Mouse (Mus musculus) forebrain, postnatal 0 days (tissue): Measurements from ENCODE around the gene Slc41a2. TPM values are rescaled to one million over a fixed set of nuclear protein-coding genes. Genes with fewer than 3 reads are reported as not detected.

Experiments used
- ATAC-seq: fragments of 200-750 bp; cut with Nextera tagmentation; 2 replicates; pipeline ENCODE4 v1.8.0; 2017; ENCODE audit warnings: mild to moderate bottlenecking, moderate library complexity
- DNase-seq: peaks from one replicate; pipeline ENCODE4 v3.0.0-alpha.2; 2015
- H3K27ac ChIP-seq: fragments of 300-500 bp; sonication (generic); 2 replicates; pipeline ENCODE4 v1.5.1; 2014; ENCODE audit warnings: low read depth, mild to moderate bottlenecking, antibody characterized with exemption, low read length, moderate library complexity, mixed read lengths
- H3K27me3 ChIP-seq: fragments of 300-500 bp; sonication (generic); 2 replicates; pipeline ENCODE4 v1.6.1; 2014; ENCODE audit warnings: mild to moderate bottlenecking, low read length, mixed read lengths; ENCODE audit not compliant: insufficient read depth
- H3K36me3 ChIP-seq: fragments of 300-500 bp; sonication (generic); 2 replicates; pipeline ENCODE4 v1.6.1; 2014; ENCODE audit warnings: mild to moderate bottlenecking, moderate library complexity; ENCODE audit not compliant: insufficient read depth
- H3K4me1 ChIP-seq: fragments of 300-500 bp; sonication (generic); 2 replicates; pipeline ENCODE4 v1.6.1; 2014; ENCODE audit warnings: antibody characterized with exemption; ENCODE audit not compliant: insufficient read depth
- H3K4me2 ChIP-seq: fragments of 300-500 bp; sonication (generic); 2 replicates; pipeline ENCODE4 v1.6.1; 2014; ENCODE audit warnings: low read depth, mild to moderate bottlenecking, moderate library complexity
- H3K4me3 ChIP-seq: fragments of 300-500 bp; sonication (generic); 2 replicates; pipeline ENCODE4 v1.5.1; 2014; ENCODE audit warnings: low read depth, low read length, mixed read lengths
- H3K9ac ChIP-seq: fragments of 300-500 bp; sonication (generic); 2 replicates; pipeline ENCODE4 v1.6.1; 2014; ENCODE audit warnings: mild to moderate bottlenecking
- H3K9me3 ChIP-seq: fragments of 300-500 bp; sonication (generic); 2 replicates; pipeline ENCODE4 v1.6.1; 2016; ENCODE audit warnings: low read length
- CTCF ChIP-seq: sonication (generic); IDR thresholded peaks from 2 replicates; pipeline ENCODE4 v1.5.1; 2016; ENCODE audit warnings: antibody characterized with exemption, control low read depth, low read depth
- WGBS: fragments of 180-500 bp; shearing (Covaris S2); extraction: QIAGEN DNeasy Blood & Tissue Kit; methylation state at CpG from one replicate; pipeline ENCODE4 v1.1.7; 2014; 5-methylcytosine and 5-hydroxymethylcytosine counted together
- polyA plus RNA-seq: library from polyadenylated mRNA; unstranded; fragments of >200 nt; fragmentation: Nextera tagmentation; extraction: Ambion mirVana; gene quantifications from 2 replicates; pipeline ENCODE4 v1.2.1, GENCODE M21; 2015
- total RNA-seq: library from RNA; depleted of rRNA; stranded (reverse); fragments of >200 nt; gene quantifications from 2 replicates; pipeline ENCODE4 v1.2.3, GENCODE M21; 2014; rRNA removed

Gene Slc41a2
- total and polyA plus RNA-seq, 2 experiments from 2014 or later, result 10.1 to 23.8 TPM

DNA sequence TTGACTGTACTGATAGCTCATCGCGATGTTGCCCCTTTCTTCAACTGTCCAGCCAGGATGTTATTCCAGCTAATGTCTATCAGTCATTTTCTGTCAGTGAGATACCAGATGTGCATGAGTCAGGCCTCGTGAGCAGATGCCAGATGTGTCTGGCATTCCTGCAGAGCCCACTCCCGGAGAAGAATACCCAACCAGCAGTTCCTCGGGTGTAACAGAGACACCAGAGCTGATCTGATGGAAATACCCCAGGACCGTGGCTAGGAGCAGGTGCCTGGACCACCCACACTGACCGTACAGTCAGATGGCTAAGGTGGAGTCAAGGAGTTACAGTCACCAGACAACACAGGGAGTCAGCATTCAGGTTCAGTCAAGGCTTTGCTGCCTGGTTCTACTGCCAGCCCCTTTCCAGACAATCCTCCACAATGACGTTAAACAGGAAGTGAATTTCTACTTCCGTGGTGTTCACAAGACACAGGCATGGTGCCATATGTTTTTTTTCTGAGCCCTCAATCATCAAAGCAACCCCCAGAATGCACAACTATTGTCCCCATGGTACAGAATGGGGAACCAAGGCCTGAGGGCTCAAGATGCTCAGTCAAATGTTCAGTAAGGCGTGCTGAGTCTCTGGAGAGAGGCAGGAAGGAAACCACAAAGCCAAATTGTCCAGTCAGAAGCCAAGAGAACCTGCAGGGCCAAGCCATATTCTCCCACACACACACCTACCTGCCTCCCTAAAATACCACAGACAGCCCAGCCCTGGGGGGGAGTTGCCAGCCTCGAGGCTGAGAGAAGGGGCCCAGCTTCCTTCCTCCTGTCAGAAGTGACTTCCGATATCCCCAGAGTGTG, 153.8 kb downstream of the Slc41a2 start:
- Histone ChIP-seq H3K4me2 (no peak overlapping the region), H3K4me1 (peaks cover 10% of the 10 kb centered on the region; the same call in 1 of the 2 replicates), H3K4me3 (no peak overlapping the region), H3K9me3 (no peaks in the 10 kb centered on the region), H3K27me3 (no peaks in the 10 kb centered on the region), H3K36me3 (no peaks in the 10 kb centered on the region), H3K9ac (no peak overlapping the region), H3K27ac (peak overlapping the region; percentile 35; the same call in 1 of the 2 replicates)
- no peak for TF ChIP-seq CTCF
- 71% methylated on average over 12 of the region's 12 CpGs for WGBS
- ATAC-seq (no peak), DNase-seq (no peak)

DNA sequence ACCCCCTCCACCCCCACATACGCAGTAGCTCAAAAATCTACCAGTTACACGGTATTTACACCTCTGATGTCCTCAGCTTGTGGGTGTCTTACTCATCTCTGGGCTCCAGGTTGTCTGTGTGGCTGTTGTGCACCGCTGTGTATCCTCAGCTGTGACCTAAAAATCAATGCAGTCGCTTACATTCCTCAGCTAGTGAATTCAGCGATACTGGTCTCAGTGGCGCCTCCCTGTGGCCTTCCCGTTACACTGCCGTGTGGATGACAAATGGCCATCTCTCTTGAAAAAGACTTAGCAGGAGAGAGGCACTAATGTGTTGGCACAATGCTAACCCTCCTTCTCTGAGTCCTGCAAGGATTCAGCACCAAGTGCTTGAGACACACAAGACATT, 155.1 kb downstream of the Slc41a2 start:
- peak; percentile 82 for DNase-seq
- 23% methylated on average over 8 of the region's 8 CpGs for WGBS

DNA sequence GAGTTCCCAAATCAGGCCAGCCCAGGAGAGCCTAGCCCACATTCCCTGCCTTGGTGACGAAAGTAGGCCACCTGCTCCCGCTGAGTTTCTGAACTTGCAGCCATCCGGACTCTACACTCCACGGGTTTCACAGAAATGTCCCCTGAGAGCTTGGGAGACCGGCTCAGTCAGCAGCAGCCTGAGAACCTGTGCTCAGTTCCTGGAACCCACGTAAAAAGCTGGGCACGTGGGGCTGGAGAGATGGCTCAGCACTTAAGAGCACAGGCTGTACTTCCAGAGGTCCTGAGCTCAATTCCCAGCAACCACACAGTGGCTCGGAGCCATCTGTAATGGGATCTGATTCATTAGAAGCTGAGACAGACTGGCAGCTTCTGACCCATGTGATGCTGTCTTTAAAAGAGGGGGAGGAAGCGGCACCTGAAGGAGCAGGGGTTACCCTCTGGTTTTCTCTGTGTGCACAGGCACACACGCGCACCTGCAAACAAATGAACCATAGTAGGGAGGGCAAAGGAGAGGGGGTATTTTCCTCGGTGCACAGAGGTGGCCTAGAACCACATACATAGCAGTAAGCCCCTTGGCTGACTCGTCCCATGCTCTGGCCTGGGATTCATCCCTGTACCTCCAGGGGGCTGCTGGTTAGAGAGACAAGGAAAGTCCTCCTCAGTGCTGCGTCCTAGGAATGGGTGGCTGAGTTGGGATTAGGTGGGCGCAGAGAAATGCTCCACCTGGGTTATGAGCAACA, 155.7 kb downstream of the Slc41a2 start:
- no peaks in the 10 kb centered on the region for H3K36me3 ChIP-seq
- no peaks in the 10 kb centered on the region for H3K9me3 ChIP-seq
- no peak for ATAC-seq
- H3K9ac ChIP-seq, result no peak overlapping the region
- no peaks in the 10 kb centered on the region for H3K27me3 ChIP-seq
- no peak for DNase-seq
- 60% methylated on average over 15 of the region's 15 CpGs for WGBS
- H3K4me2 ChIP-seq, result no peak overlapping the region
- no peak overlapping the region for H3K27ac ChIP-seq
- no peak for TF ChIP-seq CTCF
- no peak overlapping the region for H3K4me3 ChIP-seq
- H3K4me1 ChIP-seq, result peaks cover 10% of the 10 kb centered on the region; the same call in 1 of the 2 replicates

More for the DNA sequence above, 155.1 kb downstream of the Slc41a2 start:
- Histone ChIP-seq H3K36me3 (no peaks in the 10 kb centered on the region), H3K9me3 (no peaks in the 10 kb centered on the region), H3K27me3 (no peaks in the 10 kb centered on the region), H3K4me1 (peaks cover 10% of the 10 kb centered on the region; the same call in 1 of the 2 replicates), H3K4me2 (no peak overlapping the region), H3K4me3 (no peak overlapping the region), H3K27ac (no peak overlapping the region), H3K9ac (no peak overlapping the region)
- TF ChIP-seq CTCF, result peak; percentile 82
- peak; percentile 30; the same call in 1 of the 2 replicates for ATAC-seq

Other genes with a start within 250 kb of the Slc41a2 start
- gene D10Wsu102e, start 22.3 kb upstream of the Slc41a2 start, total RNA-seq, result 2.0 and 2.3 TPM in 2 replicates
- 0.47 and 0.61 TPM in 2 replicates for gene D10Wsu102e, start 22.3 kb upstream of the Slc41a2 start, polyA plus RNA-seq
- 25.1 and 29.5 TPM in 2 replicates for gene Aldh1l2, start 196.3 kb upstream of the Slc41a2 start, total RNA-seq
- 6.4 and 9.2 TPM in 2 replicates for gene Aldh1l2, start 196.3 kb upstream of the Slc41a2 start, polyA plus RNA-seq
- 25.2 and 30.1 TPM in 2 replicates for gene Washc4, start 205.9 kb upstream of the Slc41a2 start, total RNA-seq
- gene Washc4, start 205.9 kb upstream of the Slc41a2 start, polyA plus RNA-seq, result 13.4 and 21.8 TPM in 2 replicates